Mouse (Mus musculus) forebrain, embryonic 14.5 days (tissue): ENCODE measurements around the gene Umad1. TPM values are rescaled to one million over a fixed set of nuclear protein-coding genes. Genes with fewer than 3 reads are reported as not detected.

ENCODE experiments used
- ATAC-seq: fragments of 200-750 bp; cut with Nextera tagmentation; 2 replicates; pipeline ENCODE4 v1.8.0; 2017; ENCODE audit warnings: mild to moderate bottlenecking, moderate library complexity
- DNase-seq: peaks from one replicate; pipeline ENCODE4 v3.0.0-alpha.2; 2015; ENCODE audit warnings: low spot score
- H3K27ac ChIP-seq: fragments of 300-500 bp; sonication (generic); 2 replicates; pipeline ENCODE4 v1.5.1; 2014; ENCODE audit warnings: low read depth, mild to moderate bottlenecking, control low read depth, low read length, moderate library complexity
- H3K27me3 ChIP-seq: fragments of 300-500 bp; sonication (generic); replicated peaks from 2 replicates; pipeline ENCODE4 v1.6.1; 2014; ENCODE audit warnings: low read length, control low read depth, mixed read lengths; ENCODE audit not compliant: control insufficient read depth, insufficient read depth
- H3K36me3 ChIP-seq: fragments of 300-500 bp; sonication (generic); 2 replicates; pipeline ENCODE4 v1.6.1; 2014; ENCODE audit warnings: low read length, control low read depth; ENCODE audit not compliant: control insufficient read depth, insufficient read depth
- H3K4me1 ChIP-seq: fragments of 300-500 bp; sonication (generic); 2 replicates; pipeline ENCODE4 v1.6.1; 2014; ENCODE audit warnings: antibody characterized with exemption, low read length, control low read depth; ENCODE audit not compliant: control insufficient read depth, insufficient read depth
- H3K4me2 ChIP-seq: fragments of 300-500 bp; sonication (generic); 2 replicates; pipeline ENCODE4 v1.6.1; 2014; ENCODE audit warnings: mild to moderate bottlenecking, control low read depth, low read length
- H3K4me3 ChIP-seq: fragments of 300-500 bp; sonication (generic); 2 replicates; pipeline ENCODE4 v1.5.1; 2014; ENCODE audit warnings: low read depth, low read length, control low read depth
- H3K9ac ChIP-seq: fragments of 300-500 bp; sonication (generic); 2 replicates; pipeline ENCODE4 v1.6.1; 2014; ENCODE audit warnings: mild to moderate bottlenecking, low read length, control low read depth, moderate library complexity
- H3K9me3 ChIP-seq: fragments of 300-500 bp; sonication (generic); replicated peaks from 2 replicates; pipeline ENCODE4 v1.6.1; 2016; ENCODE audit warnings: low read length, control low read depth, mixed read lengths; ENCODE audit not compliant: control insufficient read depth
- WGBS: fragments of 180-500 bp; shearing (Covaris S2); extraction: QIAGEN DNeasy Blood & Tissue Kit; methylation state at CpG from one replicate; pipeline ENCODE4 v1.1.7; 2014; 5-methylcytosine and 5-hydroxymethylcytosine counted together
- polyA plus RNA-seq: library from polyadenylated mRNA; unstranded; fragments of >200 nt; fragmentation: Nextera tagmentation; extraction: Ambion mirVana; gene quantifications from 2 replicates; pipeline ENCODE4 v1.2.1, GENCODE M21; 2014

The Umad1 gene
- polyA plus RNA-seq, 1 experiment from 2014 or later, result 40.6 TPM

- H3K4me2 ChIP-seq, result no peak overlapping the region
- no peaks in the 10 kb centered on the region for H3K9me3 ChIP-seq
- DNase-seq (no peak), ATAC-seq (no peak)
- no peaks in the 10 kb centered on the region for H3K27me3 ChIP-seq
- no peak overlapping the region for H3K9ac ChIP-seq
- WGBS, result 97% methylated on average over 2 of the region's 2 CpGs
- no peak overlapping the region for H3K27ac ChIP-seq
- H3K4me1 ChIP-seq, result 0 out of 2 replicates have a peak, but pooled peaks cover 2% of the 10 kb centered on the region
- no peak overlapping the region for H3K4me3 ChIP-seq
- H3K36me3 ChIP-seq, result no peaks in the 10 kb centered on the region
Observed at GRCm38 (mm10) chr6:8408332-8408731, 149.2 kb downstream of the Umad1 start.

GRCm38 (mm10) chr6:8409865-8410264 is 150.8 kb downstream of the Umad1 start:
- 0 out of 2 replicates have a peak, but pooled peaks cover 2% of the 10 kb centered on the region for H3K4me1 ChIP-seq
- ATAC-seq, result no peak
- 78% methylated on average over 4 of the region's 4 CpGs for WGBS
- no peak overlapping the region for H3K27ac ChIP-seq
- no peak overlapping the region for H3K4me3 ChIP-seq
- H3K4me2 ChIP-seq, result no peak overlapping the region
- no peaks in the 10 kb centered on the region for H3K36me3 ChIP-seq
- H3K9ac ChIP-seq, result no peak overlapping the region
- DNase-seq, result no peak
- no peaks in the 10 kb centered on the region for H3K9me3 ChIP-seq
- H3K27me3 ChIP-seq, result no peaks in the 10 kb centered on the region

GRCm38 (mm10) chr6:8412845-8413598 is 153.9 kb downstream of the Umad1 start:
- no peak overlapping the region for H3K27ac ChIP-seq
- H3K27me3 ChIP-seq, result no peaks in the 10 kb centered on the region
- H3K36me3 ChIP-seq, result no peaks in the 10 kb centered on the region
- ATAC-seq (peak; percentile 81), DNase-seq (peak; percentile 59)
- no peak overlapping the region for H3K4me2 ChIP-seq
- no peak overlapping the region for H3K9ac ChIP-seq
- WGBS, result 56% methylated on average over 10 of the region's 10 CpGs
- 0 out of 2 replicates have a peak, but pooled peaks cover 2% of the 10 kb centered on the region for H3K4me1 ChIP-seq
- H3K9me3 ChIP-seq, result no peaks in the 10 kb centered on the region
- H3K4me3 ChIP-seq, result no peak overlapping the region

GRCm38 (mm10) chr6:8414020-8414419 is 154.9 kb downstream of the Umad1 start:
- DNase-seq (peak; percentile 31), ATAC-seq (no peak)
- Histone ChIP-seq H3K27me3 (no peaks in the 10 kb centered on the region), H3K36me3 (no peaks in the 10 kb centered on the region), H3K27ac (0 out of 2 replicates have a peak overlapping the region, but pooled peaks have one; percentile 14), H3K9ac (no peak overlapping the region; the same call in 1 of the 2 replicates), H3K4me2 (0 out of 2 replicates have a peak overlapping the region, but pooled peaks have one; percentile 3), H3K9me3 (no peaks in the 10 kb centered on the region), H3K4me3 (no peak overlapping the region), H3K4me1 (0 out of 2 replicates have a peak, but pooled peaks cover 2% of the 10 kb centered on the region)
- 53% methylated on average over 9 of the region's 9 CpGs for WGBS

- 61% methylated on average over 5 of the region's 5 CpGs for WGBS
- Histone ChIP-seq H3K4me2 (no peak overlapping the region), H3K27ac (no peak overlapping the region), H3K9ac (no peak overlapping the region), H3K27me3 (no peaks in the 10 kb centered on the region), H3K4me3 (no peak overlapping the region), H3K4me1 (peaks cover 2% of the 10 kb centered on the region; the same call in 1 of the 2 replicates), H3K36me3 (no peaks in the 10 kb centered on the region), H3K9me3 (no peaks in the 10 kb centered on the region)
- ATAC-seq (no peak), DNase-seq (no peak)
Observed at GRCm38 (mm10) chr6:8415823-8416222, 156.7 kb downstream of the Umad1 start.

GRCm38 (mm10) chr6:8416802-8417569 is 157.9 kb downstream of the Umad1 start:
- Histone ChIP-seq H3K4me2 (no peak overlapping the region), H3K36me3 (no peaks in the 10 kb centered on the region), H3K4me1 (peaks cover 10% of the 10 kb centered on the region), H3K9me3 (no peaks in the 10 kb centered on the region), H3K9ac (no peak overlapping the region), H3K4me3 (no peak overlapping the region), H3K27ac (no peak overlapping the region), H3K27me3 (no peaks in the 10 kb centered on the region)
- ATAC-seq (no peak), DNase-seq (no peak)
- 83% methylated on average over 8 of the region's 8 CpGs for WGBS

- no peak overlapping the region for H3K4me3 ChIP-seq
- H3K9ac ChIP-seq, result no peak overlapping the region
- H3K4me1 ChIP-seq, result peaks cover 19% of the 10 kb centered on the region
- H3K27ac ChIP-seq, result no peak overlapping the region
- WGBS, result 85% methylated on average over 4 of the region's 4 CpGs
- DNase-seq, result no peak
- H3K4me2 ChIP-seq, result no peak overlapping the region
- no peaks in the 10 kb centered on the region for H3K27me3 ChIP-seq
- no peak for ATAC-seq
- H3K9me3 ChIP-seq, result no peaks in the 10 kb centered on the region
- no peaks in the 10 kb centered on the region for H3K36me3 ChIP-seq
Observed at GRCm38 (mm10) chr6:8419485-8420186, 160.5 kb downstream of the Umad1 start.

GRCm38 (mm10) chr6:8420187-8420503 is 161.1 kb downstream of the Umad1 start:
- Histone ChIP-seq H3K4me3 (no peak overlapping the region), H3K27ac (no peak overlapping the region), H3K9me3 (no peaks in the 10 kb centered on the region), H3K36me3 (no peaks in the 10 kb centered on the region), H3K4me2 (no peak overlapping the region), H3K4me1 (peaks cover 19% of the 10 kb centered on the region), H3K9ac (no peak overlapping the region), H3K27me3 (no peaks in the 10 kb centered on the region)
- WGBS, result 91% methylated on average over 1 of the region's 1 CpGs
- DNase-seq (no peak), ATAC-seq (no peak)
